Mouse (Mus musculus) heart, embryonic 12.5 days (tissue): Measurements from ENCODE around the gene Gm42906. TPM values are rescaled to one million over a fixed set of nuclear protein-coding genes. Genes with fewer than 3 reads are reported as not detected.

Experiments used
- ATAC-seq: fragments of 200-750 bp; cut with Nextera tagmentation; 2 replicates; pipeline ENCODE4 v1.8.0; 2017; ENCODE audit warnings: moderate TSS enrichment, moderate library complexity; ENCODE audit not compliant: insufficient number of reproducible peaks, low FRiP score
- H3K27ac ChIP-seq: fragments of 300-500 bp; sonication (generic); 2 replicates; pipeline ENCODE4 v1.5.1; 2016; ENCODE audit warnings: mild to moderate bottlenecking, moderate library complexity; ENCODE audit not compliant: poor library complexity, severe bottlenecking
- H3K27me3 ChIP-seq: fragments of 300-500 bp; sonication (generic); replicated peaks from 2 replicates; pipeline ENCODE4 v1.6.1; 2016; ENCODE audit warnings: mild to moderate bottlenecking, moderate library complexity
- H3K36me3 ChIP-seq: fragments of 300-500 bp; sonication (generic); 2 replicates; pipeline ENCODE4 v1.6.1; 2016; ENCODE audit warnings: mild to moderate bottlenecking, moderate library complexity
- H3K4me1 ChIP-seq: fragments of 300-500 bp; sonication (generic); replicated peaks from 2 replicates; pipeline ENCODE4 v1.6.1; 2016; ENCODE audit warnings: mild to moderate bottlenecking
- H3K4me2 ChIP-seq: fragments of 300-500 bp; sonication (generic); 2 replicates; pipeline ENCODE4 v1.6.1; 2016; ENCODE audit warnings: mild to moderate bottlenecking, moderate library complexity
- H3K4me3 ChIP-seq: fragments of 300-500 bp; sonication (generic); 2 replicates; pipeline ENCODE4 v1.5.1; 2016; ENCODE audit warnings: mild to moderate bottlenecking
- H3K9ac ChIP-seq: fragments of 300-500 bp; sonication (generic); 2 replicates; pipeline ENCODE4 v1.6.1; 2016; ENCODE audit warnings: mild to moderate bottlenecking, moderate library complexity
- H3K9me3 ChIP-seq: fragments of 300-500 bp; sonication (generic); replicated peaks from 2 replicates; pipeline ENCODE4 v1.6.1; 2016; ENCODE audit warnings: mild to moderate bottlenecking, moderate library complexity
- WGBS: fragments of 180-500 bp; shearing (Covaris S2); methylation state at CpG from one replicate; pipeline ENCODE4 v1.1.7; 2016; 5-methylcytosine and 5-hydroxymethylcytosine counted together
- polyA plus RNA-seq: library from polyadenylated mRNA; unstranded; fragments of >200 nt; fragmentation: Nextera tagmentation; extraction: Ambion mirVana; gene quantifications from 2 replicates; pipeline ENCODE4 v1.2.1, GENCODE M21; 2016

Gm42906 gene
- polyA plus RNA-seq, 1 experiment from 2014 or later, result not detected

DNA sequence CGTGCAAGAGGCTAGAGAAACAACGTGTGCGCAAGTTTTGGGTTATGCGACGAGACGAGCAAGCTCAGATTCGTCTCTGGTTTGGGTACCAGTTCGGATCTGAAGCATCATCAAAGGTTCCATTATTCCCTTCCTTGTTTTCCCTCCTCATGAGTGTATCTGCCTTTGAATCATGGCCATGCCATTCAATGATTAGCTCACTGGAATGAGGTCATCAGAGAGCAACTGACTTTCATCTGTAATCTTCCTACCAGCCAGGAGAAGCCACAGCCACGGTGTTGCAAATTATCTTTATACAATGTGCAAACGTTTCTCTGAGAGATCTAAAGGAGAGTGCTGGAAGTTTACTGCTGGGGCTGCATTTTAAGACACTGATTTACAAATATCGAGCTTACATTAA is 240.6 kb downstream of the Gm42906 start:
- no peak for ATAC-seq
- no peak overlapping the region for H3K4me2 ChIP-seq
- H3K27me3 ChIP-seq, result 0 out of 2 replicates have a peak, but pooled peaks cover 3% of the 10 kb centered on the region
- H3K36me3 ChIP-seq, result no peaks in the 10 kb centered on the region
- no peak overlapping the region for H3K27ac ChIP-seq
- H3K4me1 ChIP-seq, result peaks cover 19% of the 10 kb centered on the region; the same call in 1 of the 2 replicates
- H3K4me3 ChIP-seq, result no peak overlapping the region
- no peak overlapping the region for H3K9ac ChIP-seq
- no peaks in the 10 kb centered on the region for H3K9me3 ChIP-seq
- WGBS, result 75% methylated on average over 11 of the region's 11 CpGs

DNA sequence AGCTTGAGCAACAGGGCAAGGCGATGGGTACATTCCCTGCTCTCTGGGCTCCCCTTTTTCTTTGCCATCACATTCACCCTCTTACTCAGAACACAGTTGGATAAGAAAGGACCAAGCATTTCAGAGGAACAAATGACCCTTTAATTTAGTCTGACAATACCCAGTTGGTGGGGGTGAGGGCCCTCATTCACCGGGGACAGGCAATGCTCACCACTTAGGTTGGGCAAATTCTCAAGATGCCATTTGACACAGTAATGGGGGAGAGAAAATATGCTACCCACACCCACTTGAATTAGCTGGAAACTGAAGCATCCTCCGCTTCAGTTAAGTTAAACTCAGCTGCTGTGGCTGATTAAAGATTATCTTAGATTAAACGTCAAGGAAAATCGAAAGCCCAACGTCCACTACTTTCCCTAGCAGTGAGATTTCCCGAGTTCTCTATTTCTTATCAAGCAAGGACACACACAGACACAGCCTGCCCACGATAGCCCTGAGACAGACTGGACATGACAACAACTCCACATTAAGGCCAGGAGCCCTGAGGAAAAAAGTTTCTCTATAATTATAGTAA is 242.6 kb downstream of the Gm42906 start:
- no peak for ATAC-seq
- Histone ChIP-seq H3K27ac (no peak overlapping the region), H3K4me3 (no peak overlapping the region), H3K9me3 (no peaks in the 10 kb centered on the region), H3K9ac (no peak overlapping the region), H3K27me3 (no peaks in the 10 kb centered on the region), H3K36me3 (no peaks in the 10 kb centered on the region), H3K4me1 (peaks cover 19% of the 10 kb centered on the region; the same call in 1 of the 2 replicates), H3K4me2 (no peak overlapping the region)
- WGBS, result 40% methylated on average over 8 of the region's 8 CpGs

DNA sequence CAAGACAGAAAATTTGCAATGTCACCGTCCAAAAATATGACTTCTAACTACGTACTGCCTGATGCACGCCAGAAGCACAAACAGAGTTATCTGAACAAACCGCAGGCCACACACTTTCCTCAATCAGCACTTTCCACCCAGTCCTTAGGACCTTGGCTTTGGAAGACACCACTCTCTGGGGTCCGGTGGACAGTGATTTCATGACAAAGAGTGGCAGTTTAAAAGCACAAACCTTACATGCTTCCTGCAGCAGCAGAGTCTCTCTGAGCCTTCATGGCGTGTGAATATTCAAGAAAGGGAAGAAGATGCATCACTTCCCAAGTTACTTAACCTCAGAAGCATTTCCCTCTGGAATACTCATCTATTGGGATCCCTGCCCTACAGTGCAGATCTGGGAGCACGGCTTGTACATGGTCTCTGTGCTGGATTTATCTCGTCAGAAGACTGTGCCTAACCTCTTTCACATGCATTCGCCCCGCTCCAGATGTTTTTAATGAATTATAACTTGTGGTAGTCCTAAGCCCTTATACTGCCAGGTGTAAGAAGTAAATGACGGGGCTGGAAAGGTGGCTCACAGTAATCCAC is 244.2 kb downstream of the Gm42906 start:
- no peak for ATAC-seq
- Histone ChIP-seq H3K27ac (no peak overlapping the region), H3K9ac (no peak overlapping the region), H3K4me3 (no peak overlapping the region), H3K27me3 (no peaks in the 10 kb centered on the region), H3K36me3 (no peaks in the 10 kb centered on the region), H3K4me2 (no peak overlapping the region), H3K9me3 (no peaks in the 10 kb centered on the region), H3K4me1 (peaks cover 14% of the 10 kb centered on the region; the same call in 1 of the 2 replicates)
- 58% methylated on average over 11 of the region's 11 CpGs for WGBS

DNA sequence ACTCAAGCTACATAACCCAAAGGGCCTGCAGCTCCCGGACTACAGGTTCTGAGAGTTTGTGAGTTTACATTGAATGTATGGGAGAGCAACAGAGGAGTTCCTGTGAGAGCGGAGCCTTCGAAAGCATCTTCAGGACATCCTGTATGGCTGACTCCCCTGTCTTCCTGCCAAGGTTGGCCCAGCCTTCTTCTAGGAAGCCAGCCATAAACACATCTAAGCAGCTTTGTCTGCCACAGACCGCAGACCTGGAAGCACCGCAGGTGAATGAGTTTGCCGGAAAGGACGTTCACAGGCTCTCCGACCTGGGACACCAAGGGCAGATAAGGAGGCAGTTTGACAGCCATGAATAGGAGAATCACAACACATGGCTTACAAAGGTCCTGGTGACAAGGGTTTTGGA is 246.7 kb downstream of the Gm42906 start:
- no peak for ATAC-seq
- Histone ChIP-seq H3K27ac (no peak overlapping the region), H3K9ac (no peak overlapping the region), H3K4me2 (no peak overlapping the region), H3K27me3 (no peaks in the 10 kb centered on the region), H3K4me3 (no peak overlapping the region), H3K4me1 (peaks cover 14% of the 10 kb centered on the region; the same call in 1 of the 2 replicates), H3K36me3 (no peaks in the 10 kb centered on the region), H3K9me3 (no peaks in the 10 kb centered on the region)
- 91% methylated on average over 8 of the region's 8 CpGs for WGBS

DNA sequence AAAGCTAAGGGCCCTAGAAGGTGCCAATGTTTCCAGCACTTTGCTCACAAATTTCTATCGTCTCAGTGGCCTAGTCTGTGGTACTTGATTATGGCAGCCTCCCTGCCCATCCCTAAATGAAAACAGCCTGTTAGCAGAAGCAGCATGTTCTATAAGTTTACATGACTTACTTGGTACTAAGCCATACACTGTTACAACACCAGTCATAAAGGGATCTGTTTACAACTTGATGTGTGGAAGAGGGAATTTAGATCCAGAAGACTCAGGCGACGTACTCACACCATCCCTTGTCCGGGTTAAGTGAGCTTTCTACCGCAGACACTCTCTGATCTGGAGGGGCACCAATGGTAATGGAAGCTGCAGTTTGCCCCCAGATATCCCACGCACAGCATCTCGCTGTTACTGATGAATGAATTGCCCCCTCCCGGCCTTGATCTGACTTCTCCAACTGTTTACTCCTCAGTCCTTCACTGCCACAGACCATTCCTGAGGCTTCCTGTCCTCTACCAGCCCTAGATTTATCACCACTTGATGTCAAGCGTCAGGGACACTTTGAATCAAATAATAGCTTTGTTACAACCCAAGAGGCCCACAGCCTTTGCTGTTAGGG is 247.7 kb downstream of the Gm42906 start:
- no peak for ATAC-seq
- WGBS, result 81% methylated on average over 9 of the region's 9 CpGs
- H3K27ac ChIP-seq, result no peak overlapping the region
- H3K36me3 ChIP-seq, result no peaks in the 10 kb centered on the region
- no peak overlapping the region for H3K4me3 ChIP-seq
- H3K27me3 ChIP-seq, result no peaks in the 10 kb centered on the region
- H3K9me3 ChIP-seq, result no peaks in the 10 kb centered on the region
- H3K9ac ChIP-seq, result no peak overlapping the region
- peaks cover 9% of the 10 kb centered on the region; the same call in 1 of the 2 replicates for H3K4me1 ChIP-seq
- H3K4me2 ChIP-seq, result no peak overlapping the region

DNA sequence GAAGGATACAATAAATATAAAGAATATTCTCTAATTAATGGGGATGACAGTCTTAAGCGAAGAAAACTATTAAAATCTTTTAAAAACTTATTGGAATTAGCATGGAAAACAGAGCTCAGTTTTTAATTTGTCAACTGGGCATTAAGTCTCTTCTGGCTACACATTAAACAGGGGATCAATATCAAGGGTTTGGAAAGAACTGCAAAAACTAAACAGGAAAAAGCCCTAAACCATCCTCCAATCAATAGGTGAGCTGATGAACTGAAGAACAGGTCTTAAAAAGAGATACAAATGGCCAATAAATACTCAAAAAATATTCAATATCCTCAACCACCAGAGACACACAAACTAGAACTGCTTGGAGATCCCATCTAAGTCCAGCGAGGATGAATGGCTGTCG is 250.8 kb downstream of the Gm42906 start:
- no peaks in the 10 kb centered on the region for H3K27me3 ChIP-seq
- no peaks in the 10 kb centered on the region for H3K36me3 ChIP-seq
- no peak for ATAC-seq
- H3K27ac ChIP-seq, result no peak overlapping the region
- H3K4me3 ChIP-seq, result no peak overlapping the region
- no peak overlapping the region for H3K4me2 ChIP-seq
- 0 out of 2 replicates have a peak, but pooled peaks cover 2% of the 10 kb centered on the region for H3K4me1 ChIP-seq
- no peak overlapping the region for H3K9ac ChIP-seq
- no peaks in the 10 kb centered on the region for H3K9me3 ChIP-seq
- 82% methylated on average over 3 of the region's 3 CpGs for WGBS

DNA sequence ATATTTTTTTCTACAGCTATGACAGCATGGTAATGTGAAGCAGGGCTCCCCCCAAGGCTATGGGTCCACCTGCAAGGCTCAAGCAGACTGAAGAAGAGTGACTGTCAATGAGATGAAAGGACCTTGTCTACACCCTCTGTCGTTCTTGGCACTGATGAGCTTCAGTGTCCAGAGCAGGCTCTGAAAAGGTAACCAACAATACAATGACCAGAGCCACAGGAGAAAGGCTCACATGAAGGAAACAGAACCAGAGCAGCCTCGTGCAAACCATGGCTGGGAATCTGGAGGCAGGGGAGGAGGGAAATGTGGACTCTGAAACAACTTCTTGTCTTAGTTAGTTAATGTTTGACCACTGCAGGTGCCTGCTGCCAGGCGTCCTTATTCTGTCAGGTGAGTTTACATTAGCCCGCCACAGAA is 252.1 kb downstream of the Gm42906 start:
- H3K27me3 ChIP-seq, result no peaks in the 10 kb centered on the region
- H3K4me1 ChIP-seq, result 0 out of 2 replicates have a peak, but pooled peaks cover 2% of the 10 kb centered on the region
- H3K36me3 ChIP-seq, result no peaks in the 10 kb centered on the region
- no peak for ATAC-seq
- no peak overlapping the region for H3K4me2 ChIP-seq
- 69% methylated on average over 4 of the region's 4 CpGs for WGBS
- H3K4me3 ChIP-seq, result no peak overlapping the region
- no peaks in the 10 kb centered on the region for H3K9me3 ChIP-seq
- H3K27ac ChIP-seq, result no peak overlapping the region
- no peak overlapping the region for H3K9ac ChIP-seq

DNA sequence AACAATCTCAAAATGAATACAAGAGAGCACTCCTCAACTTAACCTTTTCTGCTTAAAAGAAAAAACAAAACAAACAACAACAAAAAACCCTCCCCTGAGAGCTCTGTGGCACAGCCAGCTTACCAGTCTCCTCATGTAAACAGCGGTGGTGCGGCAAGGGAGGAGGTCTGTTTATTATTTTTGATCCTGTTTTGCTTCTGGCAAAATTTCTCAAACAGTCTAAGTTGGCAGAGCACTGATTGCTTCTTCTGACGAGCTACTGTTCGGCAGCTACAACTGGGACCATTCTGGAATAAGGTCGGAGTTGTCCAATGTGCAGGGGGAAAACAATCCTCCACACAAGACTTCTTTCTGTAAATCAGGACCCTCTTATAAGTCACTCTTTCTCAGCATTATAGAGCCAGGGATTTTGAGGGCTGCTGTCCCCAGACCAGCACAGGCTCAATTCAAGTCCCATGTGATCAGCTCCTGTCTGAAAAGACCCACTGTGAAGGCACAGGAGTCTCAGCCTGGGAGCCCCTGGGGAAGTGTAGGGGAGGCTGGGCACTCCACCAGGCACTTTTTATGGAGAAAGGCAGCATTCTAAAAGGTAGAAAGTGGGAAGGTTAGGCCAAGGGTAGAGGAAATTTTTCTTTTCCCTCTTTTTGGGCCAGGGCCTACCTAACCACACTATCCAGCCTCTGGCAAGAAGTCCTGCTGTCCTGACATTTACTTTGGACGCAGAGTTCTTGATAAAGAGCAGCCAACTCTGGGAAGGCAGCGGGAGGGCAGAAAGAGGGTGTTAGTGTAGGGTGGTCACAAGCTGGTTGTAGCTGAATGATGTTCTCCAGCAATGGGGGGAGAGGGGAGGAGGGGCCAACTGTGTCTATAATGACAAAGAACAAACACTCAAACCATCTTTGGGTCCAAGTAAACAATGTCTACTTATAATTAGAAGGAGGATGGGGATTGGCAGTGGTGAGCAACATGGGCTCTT is 253.2 kb downstream of the Gm42906 start:
- H3K36me3 ChIP-seq, result no peaks in the 10 kb centered on the region
- H3K9me3 ChIP-seq, result no peaks in the 10 kb centered on the region
- H3K27ac ChIP-seq, result 0 out of 2 replicates have a peak overlapping the region, but pooled peaks have one; percentile 18
- H3K4me1 ChIP-seq, result 0 out of 2 replicates have a peak, but pooled peaks cover 2% of the 10 kb centered on the region
- no peak overlapping the region for H3K4me2 ChIP-seq
- no peak for ATAC-seq
- no peak overlapping the region for H3K4me3 ChIP-seq
- no peaks in the 10 kb centered on the region for H3K27me3 ChIP-seq
- 57% methylated on average over 7 of the region's 7 CpGs for WGBS
- H3K9ac ChIP-seq, result no peak overlapping the region

DNA sequence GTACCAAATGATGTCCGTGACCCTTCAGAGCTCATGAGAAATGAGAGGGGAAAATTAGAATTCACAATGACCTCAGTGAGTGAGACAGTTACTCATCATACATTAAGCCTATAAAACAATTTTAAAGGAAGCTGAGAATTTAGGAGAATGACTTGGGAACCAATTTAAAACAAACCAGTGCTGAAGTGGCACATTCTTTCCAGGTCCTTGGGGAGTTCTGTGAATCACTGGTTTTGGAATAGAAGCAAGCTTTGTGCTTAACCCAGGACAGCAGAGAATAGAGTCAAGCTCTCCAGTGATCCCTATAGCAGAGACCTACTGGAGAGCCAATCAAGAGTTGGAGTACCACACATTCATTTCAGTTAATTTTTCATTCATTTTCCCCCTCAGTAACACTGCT is 254.2 kb downstream of the Gm42906 start:
- Histone ChIP-seq H3K36me3 (no peaks in the 10 kb centered on the region), H3K9me3 (no peaks in the 10 kb centered on the region), H3K27me3 (no peaks in the 10 kb centered on the region), H3K27ac (no peak overlapping the region), H3K9ac (no peak overlapping the region), H3K4me3 (no peak overlapping the region), H3K4me1 (0 out of 2 replicates have a peak, but pooled peaks cover 2% of the 10 kb centered on the region), H3K4me2 (no peak overlapping the region)
- no peak for ATAC-seq
- WGBS, result 83% methylated on average over 1 of the region's 1 CpGs

DNA sequence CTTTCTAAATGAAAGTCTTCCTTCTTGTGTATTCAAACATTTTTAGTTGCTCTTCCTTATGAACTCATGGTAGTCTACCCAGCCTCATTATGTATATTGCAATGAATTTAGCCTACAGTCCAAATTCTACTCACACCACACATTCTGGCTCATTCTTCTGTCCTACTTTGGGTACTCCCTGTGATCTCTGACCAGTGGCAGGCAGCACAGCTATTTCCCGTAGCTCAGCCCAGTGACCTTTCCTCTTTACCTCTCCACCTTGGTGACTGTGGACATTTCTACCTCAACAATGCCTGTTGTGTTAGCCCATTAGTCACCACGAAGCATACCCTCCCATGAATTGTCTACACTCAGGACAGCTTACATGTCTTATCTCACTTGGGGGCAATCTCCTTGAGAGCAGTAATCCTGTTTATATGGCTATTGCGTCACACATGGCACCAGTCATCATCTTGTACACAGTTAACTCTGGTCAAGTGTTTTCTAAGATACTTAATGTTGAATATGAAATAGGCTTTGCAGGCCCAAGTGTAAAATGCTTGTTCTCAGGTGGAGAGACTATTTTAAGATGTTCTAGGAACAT is 257.7 kb downstream of the Gm42906 start:
- no peaks in the 10 kb centered on the region for H3K9me3 ChIP-seq
- no peaks in the 10 kb centered on the region for H3K36me3 ChIP-seq
- H3K27ac ChIP-seq, result no peak overlapping the region
- ATAC-seq, result no peak
- WGBS, result 73% methylated on average over 3 of the region's 3 CpGs
- H3K4me2 ChIP-seq, result no peak overlapping the region
- no peak overlapping the region for H3K9ac ChIP-seq
- no peaks in the 10 kb centered on the region for H3K27me3 ChIP-seq
- no peak overlapping the region for H3K4me3 ChIP-seq
- H3K4me1 ChIP-seq, result peaks cover 14% of the 10 kb centered on the region
